Mouse (Mus musculus) heart, adult 9 months (tissue): Measurements from ENCODE around the gene Rras2.

Experiments
- DNase-seq, 2 experiments: peaks; one replicate each; pipeline ENCODE4 v3.0.0; 2022; ENCODE audit warnings: low spot score in 2 of 2

The Rras2 gene

GRCm38 (mm10) chr7:114028828-114029227 lies 88.8 kb downstream of the Rras2 start:
- DNase-seq: no peak

DNA sequence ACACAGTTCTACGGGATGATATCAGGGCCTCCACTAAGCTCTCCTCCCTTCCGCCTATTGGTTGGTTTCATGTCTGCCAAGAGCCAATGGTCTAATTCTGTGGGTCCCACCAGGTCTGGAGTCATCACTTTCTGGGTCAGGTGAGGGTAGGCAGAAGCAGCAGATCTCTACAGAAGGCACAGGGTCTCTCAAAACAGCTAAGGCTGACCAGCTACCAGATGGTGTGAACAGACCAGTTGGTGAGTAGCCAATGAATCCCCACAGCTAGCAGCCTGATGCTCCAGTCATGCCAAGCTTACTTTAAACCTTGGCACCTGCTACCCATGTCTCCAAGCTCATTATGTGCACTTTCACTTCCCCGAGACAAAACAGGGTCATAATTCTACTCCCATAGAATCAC lies 90.2 kb downstream of the Rras2 start:
- DNase-seq: no peak

DNA sequence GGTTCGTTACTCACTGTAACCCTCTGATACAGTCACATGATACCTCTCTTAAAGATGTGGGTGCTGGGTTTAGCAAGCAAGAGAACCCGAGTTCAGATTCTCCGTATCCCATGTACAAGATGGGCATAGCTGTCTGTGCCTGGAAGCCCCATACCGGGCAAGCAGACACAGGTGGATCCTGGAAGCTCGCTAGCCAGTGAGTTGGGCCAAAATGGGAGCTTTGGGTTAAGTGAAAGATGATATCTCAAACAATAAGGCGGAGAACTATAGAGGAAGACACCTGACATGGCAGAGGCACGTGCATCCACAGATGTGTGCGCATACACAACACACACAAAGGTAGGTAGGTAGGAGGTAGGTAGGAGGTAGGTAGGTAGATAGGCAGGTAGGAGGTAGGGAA lies 90.7 kb downstream of the Rras2 start:
- no peak for DNase-seq

DNA sequence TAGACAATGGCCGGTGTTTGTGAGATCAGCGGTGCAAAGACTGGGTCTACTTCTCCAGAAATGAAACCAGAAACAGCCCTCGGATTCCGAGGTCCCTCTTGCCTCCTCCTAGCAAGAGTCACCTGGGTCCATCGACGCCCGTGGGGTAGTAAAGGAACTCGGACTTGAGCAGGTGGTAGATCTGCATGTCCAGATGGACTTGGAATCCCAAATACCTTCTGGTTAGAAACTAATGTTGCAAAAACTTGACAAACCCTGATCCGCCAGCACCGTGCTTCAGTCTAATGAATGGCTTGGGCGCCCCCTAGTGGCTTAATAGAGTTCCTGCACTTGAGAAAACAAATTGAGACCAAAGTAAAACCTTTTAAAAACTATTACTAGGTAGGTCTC lies 96.9 kb downstream of the Rras2 start:
- peak; percentile 48 to 76 for DNase-seq

- DNase-seq: peak in 1 of 2 experiments; percentile 21
Observed at GRCm38 (mm10) chr7:114020057-114020703, 97.4 kb downstream of the Rras2 start.

DNA sequence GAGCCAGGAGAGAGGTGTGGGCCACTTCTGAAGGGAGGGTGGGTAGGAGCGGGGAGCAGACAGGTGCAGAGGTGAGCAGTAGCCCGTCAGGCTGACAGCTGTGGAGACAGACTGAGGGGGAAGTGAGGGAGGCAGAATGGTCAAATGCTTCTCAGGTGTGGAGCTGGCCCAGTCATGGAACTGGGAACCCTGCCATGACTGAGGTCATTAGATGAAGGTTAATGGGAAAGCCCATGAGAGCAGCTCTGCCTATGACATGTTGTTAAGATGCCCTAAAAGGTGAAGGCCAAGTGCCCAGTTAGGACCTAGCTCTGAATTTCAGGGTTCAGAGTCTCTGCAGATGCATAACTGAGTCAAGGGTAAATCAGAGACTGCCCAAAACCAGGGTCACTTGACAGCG lies 98.7 kb downstream of the Rras2 start:
- DNase-seq: no peak

- peak; percentile 27 to 53 for DNase-seq
Observed at GRCm38 (mm10) chr7:114016001-114016949, 101.3 kb downstream of the Rras2 start.

DNA sequence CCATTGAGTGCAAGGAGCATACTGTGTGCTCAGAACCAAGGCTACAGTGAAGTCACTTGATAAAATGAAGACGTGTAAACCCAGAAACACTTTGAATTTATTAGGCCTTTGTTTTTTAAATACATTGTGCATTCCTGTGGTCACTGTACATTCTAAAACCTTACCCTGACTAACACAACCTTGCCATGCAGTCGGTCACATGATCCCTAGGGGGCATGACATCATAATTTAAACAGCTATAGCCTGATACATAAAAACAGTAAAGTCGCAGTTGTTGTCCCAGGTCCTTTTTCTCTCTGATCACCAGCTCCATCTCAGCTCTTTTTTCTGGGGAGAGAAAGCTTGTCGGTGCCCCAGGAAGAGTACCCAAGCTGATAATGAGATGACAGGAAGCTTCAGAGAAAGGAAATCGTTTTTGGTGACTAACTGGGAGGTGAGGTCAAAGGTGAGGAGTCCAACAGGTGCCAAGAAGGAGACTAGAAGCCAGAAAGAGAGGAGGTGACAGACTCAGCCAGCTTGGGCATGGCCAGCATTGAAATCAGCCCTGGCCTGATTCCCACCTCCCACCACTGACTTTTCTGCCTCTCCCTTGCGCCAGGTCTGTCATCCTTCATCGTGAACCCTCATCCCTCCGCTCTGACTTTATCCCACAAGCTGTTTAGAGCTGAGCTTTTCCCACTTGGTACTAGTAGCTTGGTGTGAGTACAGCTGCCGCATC lies 105.7 kb downstream of the Rras2 start:
- DNase-seq: no peak

GRCm38 (mm10) chr7:114007565-114007964 lies 110.0 kb downstream of the Rras2 start:
- DNase-seq: no peak

GRCm38 (mm10) chr7:114006456-114006855 lies 111.1 kb downstream of the Rras2 start:
- peak; percentile 45 to 54 for DNase-seq

- DNase-seq: no peak
Observed at GRCm38 (mm10) chr7:114005499-114005898, 112.1 kb downstream of the Rras2 start.

DNA sequence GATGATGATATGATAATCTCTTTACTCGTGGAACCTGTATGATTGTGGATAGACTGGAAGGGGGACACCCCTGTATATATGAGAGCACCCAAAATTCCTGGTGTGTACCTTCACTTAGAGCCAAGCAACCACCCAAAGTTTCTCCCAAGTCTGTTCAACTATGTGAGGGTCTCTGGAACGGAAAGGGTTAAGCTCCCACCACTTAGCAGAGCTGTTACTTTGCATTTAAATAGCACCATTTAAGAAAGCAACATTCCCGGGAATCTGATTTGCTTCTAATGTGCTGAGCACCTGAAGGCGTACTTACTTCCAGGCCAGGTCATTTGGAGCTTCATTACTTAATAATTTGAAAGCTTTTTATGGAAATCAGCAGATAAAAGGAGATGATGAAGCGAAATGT lies 113.4 kb downstream of the Rras2 start:
- no peak for DNase-seq

GRCm38 (mm10) chr7:113997675-113998354 lies 119.8 kb downstream of the Rras2 start:
- no peak for DNase-seq
